Mouse (Mus musculus) hindbrain, embryonic 16.5 days (tissue): ENCODE results near the gene Vwa8. TPM values are rescaled to one million over a fixed set of nuclear protein-coding genes. Genes with fewer than 3 reads are reported as not detected.

Experiments
- ATAC-seq: fragments of 200-750 bp; cut with Nextera tagmentation; 2 replicates; pipeline ENCODE4 v1.8.0; 2017; ENCODE audit warnings: moderate TSS enrichment, moderate library complexity
- H3K27ac ChIP-seq: fragments of 300-500 bp; sonication (generic); 2 replicates; pipeline ENCODE4 v1.5.1; 2014; ENCODE audit warnings: low read depth, mild to moderate bottlenecking, control low read depth, low read length, moderate library complexity
- H3K27me3 ChIP-seq: fragments of 300-500 bp; sonication (generic); replicated peaks from 2 replicates; pipeline ENCODE4 v1.6.1; 2014; ENCODE audit warnings: low read length; ENCODE audit not compliant: control insufficient read depth, insufficient read depth
- H3K36me3 ChIP-seq: fragments of 300-500 bp; sonication (generic); 2 replicates; pipeline ENCODE4 v1.6.1; 2014; ENCODE audit warnings: mild to moderate bottlenecking, low read length, moderate library complexity, mixed read lengths; ENCODE audit not compliant: control insufficient read depth, insufficient read depth
- H3K4me1 ChIP-seq: fragments of 300-500 bp; sonication (generic); 2 replicates; pipeline ENCODE4 v1.6.1; 2014; ENCODE audit warnings: low read depth, low read length; ENCODE audit not compliant: control insufficient read depth, insufficient read depth
- H3K4me2 ChIP-seq: fragments of 300-500 bp; sonication (generic); 2 replicates; pipeline ENCODE4 v1.6.1; 2014; ENCODE audit warnings: mild to moderate bottlenecking, low read length, control low read depth, moderate library complexity
- H3K4me3 ChIP-seq: fragments of 300-500 bp; sonication (generic); 2 replicates; pipeline ENCODE4 v1.5.1; 2014; ENCODE audit warnings: mild to moderate bottlenecking, low read length, control low read depth, moderate library complexity
- H3K9ac ChIP-seq: fragments of 300-500 bp; sonication (generic); 2 replicates; pipeline ENCODE4 v1.6.1; 2014; ENCODE audit warnings: low read depth, mild to moderate bottlenecking, control low read depth, low read length, moderate library complexity
- H3K9me3 ChIP-seq: fragments of 300-500 bp; sonication (generic); 2 replicates; pipeline ENCODE4 v1.6.1; 2014; ENCODE audit warnings: mild to moderate bottlenecking, low read length, moderate library complexity; ENCODE audit not compliant: control insufficient read depth
- WGBS: fragments of 180-500 bp; shearing (Covaris S2); extraction: QIAGEN DNeasy Blood & Tissue Kit; methylation state at CpG from one replicate; pipeline ENCODE4 v1.1.7; 2014; 5-methylcytosine and 5-hydroxymethylcytosine counted together
- polyA plus RNA-seq: library from polyadenylated mRNA; unstranded; fragments of >200 nt; fragmentation: Nextera tagmentation; extraction: Ambion mirVana; gene quantifications from 2 replicates; pipeline ENCODE4 v1.2.1, GENCODE M21; 2015

Gene Vwa8
- polyA plus RNA-seq, 1 experiment from 2014 or later = 7.9 TPM

GRCm38 (mm10) chr14:79244571-79244970 is 395.7 kb downstream of the Vwa8 start:
- Histone ChIP-seq H3K27me3 (no peaks in the 10 kb centered on the region), H3K4me2 (no peak overlapping the region), H3K27ac (peak overlapping the region; percentile 45; the same call in 1 of the 2 replicates), H3K4me3 (no peak overlapping the region), H3K9ac (no peak overlapping the region), H3K9me3 (peaks cover 2% of the 10 kb centered on the region; the same call in 1 of the 2 replicates), H3K36me3 (no peaks in the 10 kb centered on the region), H3K4me1 (0 out of 2 replicates have a peak, but pooled peaks cover 5% of the 10 kb centered on the region)
- ATAC-seq = peak; percentile 82
- 40% methylated on average over 3 of the region's 3 CpGs for WGBS

GRCm38 (mm10) chr14:79251727-79252285 is 403.0 kb downstream of the Vwa8 start:
- no peaks in the 10 kb centered on the region for H3K9me3 ChIP-seq

More at GRCm38 (mm10) chr14:79251727-79252285, 403.0 kb downstream of the Vwa8 start:
- Histone ChIP-seq H3K27me3 (no peaks in the 10 kb centered on the region), H3K4me2 (no peak overlapping the region), H3K4me1 (no peaks in the 10 kb centered on the region), H3K9ac (no peak overlapping the region), H3K27ac (no peak overlapping the region), H3K36me3 (no peaks in the 10 kb centered on the region), H3K4me3 (no peak overlapping the region)
- no peak for ATAC-seq
- 84% methylated on average over 5 of the region's 5 CpGs for WGBS

Other genes with a start within 250 kb of the Vwa8 start
- gene Dgkh, start 116.3 kb upstream of the Vwa8 start, polyA plus RNA-seq = 2.6 and 2.9 TPM in 2 replicates